Mouse (Mus musculus) C2C12 (cell line): Measurements from ENCODE around the gene Rabif. TPM values are rescaled to one million over a fixed set of nuclear protein-coding genes. Genes with fewer than 3 reads are reported as not detected.

Source experiments
- H3K27me3 ChIP-seq: one replicate; pipeline ENCODE4 v1.6.1; 2011; ENCODE audit not compliant: control insufficient read depth, insufficient read depth, insufficient read length
- H3K36me3 ChIP-seq: one replicate; pipeline ENCODE4 v1.6.1; 2011; ENCODE audit not compliant: control insufficient read depth, insufficient read depth
- H3K4me3 ChIP-seq: one replicate; pipeline ENCODE4 v1.5.1; 2011; ENCODE audit warnings: mild to moderate bottlenecking, control low read depth; ENCODE audit not compliant: poor library complexity, insufficient read depth, severe bottlenecking
- H3K79me2 ChIP-seq: one replicate; pipeline ENCODE4 v1.6.1; 2011; ENCODE audit not compliant: control insufficient read depth, insufficient read depth
- H3K79me3 ChIP-seq: one replicate; pipeline ENCODE4 v1.6.1; 2011; ENCODE audit warnings: low read depth, control low read depth
- H3ac ChIP-seq: one replicate; pipeline ENCODE3; 2011; ENCODE audit warnings: low read depth; ENCODE audit not compliant: control insufficient read depth, insufficient read length
- CEBPB ChIP-seq: IDR thresholded peaks from one replicate; pipeline ENCODE4 v1.6.1; 2011; ENCODE audit warnings: low read depth, mild to moderate bottlenecking, control low read depth, moderate library complexity
- CTCF ChIP-seq: IDR thresholded peaks from one replicate; pipeline ENCODE4 v1.5.1; 2011; ENCODE audit not compliant: control insufficient read depth, insufficient read depth, insufficient read length
- FOSL1 ChIP-seq: IDR thresholded peaks from one replicate; pipeline ENCODE4 v1.8.0; 2011; ENCODE audit warnings: mild to moderate bottlenecking, low read length; ENCODE audit not compliant: poor library complexity, insufficient read depth, severe bottlenecking
- MAX ChIP-seq: IDR thresholded peaks from one replicate; pipeline ENCODE4 v1.6.1; 2011; ENCODE audit warnings: mild to moderate bottlenecking, control low read depth
- MYOD1 ChIP-seq: IDR thresholded peaks from one replicate; pipeline ENCODE4 v1.6.1; 2011; ENCODE audit warnings: low read depth; ENCODE audit not compliant: control insufficient read depth, insufficient read length
- MYOG ChIP-seq: IDR thresholded peaks from one replicate; pipeline ENCODE4 v1.6.1; 2011; ENCODE audit not compliant: control insufficient read depth, insufficient read length; ENCODE audit errors: extremely low read depth
- USF1 ChIP-seq: IDR thresholded peaks from one replicate; pipeline ENCODE4 v1.6.1; 2011; ENCODE audit warnings: low read depth, mild to moderate bottlenecking, control low read depth, moderate library complexity
- polyA plus RNA-seq: library from polyadenylated mRNA; unstranded; fragments of >200 nt; fragmentation: generic; extraction: Trizol; gene quantifications from one replicate; pipeline ENCODE4 v1.2.1, GENCODE M21; 2012; ENCODE audit warnings: missing spikeins

Rabif gene
- polyA plus RNA-seq, 1 experiment: 15.6 TPM

DNA sequence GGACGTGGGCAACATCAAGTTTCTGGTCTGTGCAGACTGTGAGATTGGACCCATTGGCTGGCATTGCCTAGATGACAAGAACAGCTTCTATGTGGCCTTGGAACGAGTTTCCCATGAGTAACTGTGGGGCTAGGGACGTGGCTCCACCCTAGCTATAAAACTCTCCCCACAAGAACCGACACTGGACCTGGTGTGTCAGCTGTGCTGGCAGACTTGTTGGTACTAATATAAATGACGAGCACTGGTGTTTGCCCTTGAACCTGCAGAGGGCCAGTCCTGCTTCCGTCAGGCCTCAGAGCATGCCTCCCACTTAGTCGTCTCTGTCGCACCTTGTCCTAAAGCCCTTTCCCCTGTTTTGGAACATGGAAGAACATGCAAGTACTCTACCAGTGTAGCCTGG is 11.8 kb downstream of the Rabif start:
- Histone ChIP-seq H3ac (no peak overlapping the region), H3K36me3 (peaks cover 22% of the 10 kb centered on the region), H3K27me3 (no peaks in the 10 kb centered on the region), H3K4me3 (no peak overlapping the region), H3K79me2 (peaks cover 20% of the 10 kb centered on the region), H3K79me3 (peaks cover 6% of the 10 kb centered on the region)
- TF ChIP-seq MYOD1: no peak
- TF ChIP-seq MAX: no peak
- TF ChIP-seq CTCF: no peak
- no peak for TF ChIP-seq FOSL1
- no peak for TF ChIP-seq MYOG
- TF ChIP-seq USF1: no peak
- no peak for TF ChIP-seq CEBPB

DNA sequence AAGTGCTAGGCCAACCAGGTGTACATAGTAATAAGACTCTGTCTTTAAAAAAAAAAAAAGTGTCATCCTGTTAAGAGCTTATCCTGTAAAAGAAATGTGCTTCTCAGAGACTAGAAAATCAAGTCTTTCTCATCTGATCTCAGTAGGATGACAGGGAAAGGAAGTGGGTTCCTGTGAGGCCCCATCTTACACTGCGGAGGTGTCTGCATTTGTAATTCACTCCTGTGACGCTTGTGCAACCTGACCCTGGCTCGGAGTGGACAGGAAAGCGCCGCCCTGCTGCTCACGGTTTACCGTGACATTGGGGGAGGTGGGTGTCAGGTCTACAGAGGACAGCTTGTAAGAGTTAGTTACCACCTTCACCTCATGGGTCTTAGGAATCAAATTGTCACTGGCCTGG is 15.6 kb downstream of the Rabif start:
- H3K79me2 ChIP-seq: no peaks in the 10 kb centered on the region
- TF ChIP-seq MYOG (no peak), FOSL1 (no peak), MYOD1 (no peak), CTCF (no peak), CEBPB (no peak), MAX (no peak), USF1 (no peak)
- no peak overlapping the region for H3ac ChIP-seq

DNA sequence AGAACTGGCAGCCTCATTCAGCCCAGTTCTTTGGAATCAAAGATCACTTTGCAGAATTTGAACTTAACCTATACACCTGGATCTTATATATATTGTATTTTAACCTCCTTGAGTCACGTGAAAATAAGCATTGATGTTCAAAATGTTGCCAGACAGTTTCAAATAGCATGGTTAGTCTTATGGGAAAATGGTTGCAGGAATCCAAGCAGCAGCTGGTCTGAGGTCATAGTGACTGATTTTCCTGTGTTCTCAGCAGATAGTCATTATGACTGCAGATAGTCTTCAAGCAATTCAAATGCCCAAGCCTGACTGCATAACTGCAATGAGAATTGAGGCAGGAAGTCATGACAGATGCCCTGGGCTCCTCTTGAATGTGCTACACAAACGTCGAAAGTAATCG is 17.7 kb downstream of the Rabif start:
- H3ac ChIP-seq: no peak overlapping the region
- no peaks in the 10 kb centered on the region for H3K79me2 ChIP-seq
- no peak for TF ChIP-seq MYOD1
- TF ChIP-seq MYOG: no peak
- TF ChIP-seq FOSL1: no peak
- TF ChIP-seq USF1: no peak
- no peak for TF ChIP-seq CTCF
- no peak for TF ChIP-seq MAX
- no peak for TF ChIP-seq CEBPB

More for the DNA sequence above, 15.6 kb downstream of the Rabif start:
- Histone ChIP-seq H3K27me3 (no peaks in the 10 kb centered on the region), H3K4me3 (no peak overlapping the region), H3K36me3 (peaks cover 22% of the 10 kb centered on the region), H3K79me3 (no peaks in the 10 kb centered on the region)

DNA sequence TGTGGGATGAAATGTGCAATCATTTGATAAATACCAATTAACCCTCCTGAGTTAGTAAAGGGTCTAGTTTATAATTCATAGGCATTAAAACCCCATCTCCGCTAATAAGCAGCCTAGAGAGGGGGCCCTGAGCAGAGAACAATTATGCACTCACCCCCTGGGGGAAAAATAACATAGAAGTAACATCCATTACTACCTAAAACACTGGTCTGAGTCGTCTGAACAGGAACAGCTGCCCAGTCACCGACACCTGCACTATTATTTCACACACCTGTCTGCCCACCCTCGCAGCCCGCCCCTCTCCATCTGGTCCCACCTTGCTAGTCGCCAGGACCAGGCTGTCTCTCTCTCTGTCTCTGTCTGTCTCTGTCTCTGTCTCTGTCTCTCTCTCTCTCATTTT is 18.1 kb downstream of the Rabif start:
- no peaks in the 10 kb centered on the region for H3K79me3 ChIP-seq
- no peak for TF ChIP-seq CTCF
- no peak for TF ChIP-seq FOSL1
- no peak for TF ChIP-seq MAX
- no peak for TF ChIP-seq CEBPB
- H3K36me3 ChIP-seq: peaks cover 12% of the 10 kb centered on the region
- H3K4me3 ChIP-seq: no peak overlapping the region
- no peaks in the 10 kb centered on the region for H3K27me3 ChIP-seq
- H3K79me2 ChIP-seq: no peaks in the 10 kb centered on the region
- no peak overlapping the region for H3ac ChIP-seq

More for the DNA sequence above, 17.7 kb downstream of the Rabif start:
- H3K27me3 ChIP-seq: no peaks in the 10 kb centered on the region
- H3K79me3 ChIP-seq: no peaks in the 10 kb centered on the region
- H3K4me3 ChIP-seq: no peak overlapping the region
- H3K36me3 ChIP-seq: peaks cover 13% of the 10 kb centered on the region

DNA sequence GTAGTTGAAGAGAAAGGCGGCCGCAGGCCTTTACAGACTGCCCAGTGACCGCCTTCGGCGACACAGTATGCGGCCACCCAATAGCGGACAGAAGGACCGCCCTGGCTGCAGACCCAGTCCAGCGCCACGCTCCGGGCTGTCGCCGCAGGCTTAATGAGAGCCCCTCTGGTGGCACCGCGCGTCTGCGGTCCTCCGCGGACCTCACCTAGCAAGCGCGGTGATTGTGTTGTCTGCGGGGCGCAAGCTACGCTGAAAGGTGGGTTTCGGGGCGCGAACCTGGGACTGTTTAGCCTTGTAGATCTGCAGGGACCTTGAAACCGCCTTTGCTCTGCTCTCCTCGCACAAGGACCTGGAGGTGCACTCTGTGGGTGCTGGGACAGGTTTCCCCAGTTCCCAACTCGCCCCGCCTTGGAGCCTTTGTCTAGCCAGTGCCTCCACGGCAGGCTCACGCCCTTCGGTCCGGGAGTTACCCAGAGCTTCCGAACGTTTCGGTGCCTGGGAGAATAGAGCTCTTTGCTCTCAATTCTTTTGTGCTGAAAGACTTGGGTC is 18.9 kb downstream of the Rabif start:
- Histone ChIP-seq H3K79me2 (no peaks in the 10 kb centered on the region), H3K27me3 (no peaks in the 10 kb centered on the region), H3K36me3 (peaks cover 5% of the 10 kb centered on the region), H3K4me3 (no peak overlapping the region), H3ac (no peak overlapping the region), H3K79me3 (no peaks in the 10 kb centered on the region)
- TF ChIP-seq MYOD1 (no peak), CEBPB (no peak), MYOG (no peak), USF1 (no peak), MAX (no peak), CTCF (no peak)
